Mouse (Mus musculus): ENCODE results near the gene Mns1. TPM values are rescaled to one million over a fixed set of nuclear protein-coding genes. Genes with fewer than 3 reads are reported as not detected.

Mns1 gene
- polyA plus RNA-seq, 2 experiments, result 70.9 to 99.8 TPM

DNA sequence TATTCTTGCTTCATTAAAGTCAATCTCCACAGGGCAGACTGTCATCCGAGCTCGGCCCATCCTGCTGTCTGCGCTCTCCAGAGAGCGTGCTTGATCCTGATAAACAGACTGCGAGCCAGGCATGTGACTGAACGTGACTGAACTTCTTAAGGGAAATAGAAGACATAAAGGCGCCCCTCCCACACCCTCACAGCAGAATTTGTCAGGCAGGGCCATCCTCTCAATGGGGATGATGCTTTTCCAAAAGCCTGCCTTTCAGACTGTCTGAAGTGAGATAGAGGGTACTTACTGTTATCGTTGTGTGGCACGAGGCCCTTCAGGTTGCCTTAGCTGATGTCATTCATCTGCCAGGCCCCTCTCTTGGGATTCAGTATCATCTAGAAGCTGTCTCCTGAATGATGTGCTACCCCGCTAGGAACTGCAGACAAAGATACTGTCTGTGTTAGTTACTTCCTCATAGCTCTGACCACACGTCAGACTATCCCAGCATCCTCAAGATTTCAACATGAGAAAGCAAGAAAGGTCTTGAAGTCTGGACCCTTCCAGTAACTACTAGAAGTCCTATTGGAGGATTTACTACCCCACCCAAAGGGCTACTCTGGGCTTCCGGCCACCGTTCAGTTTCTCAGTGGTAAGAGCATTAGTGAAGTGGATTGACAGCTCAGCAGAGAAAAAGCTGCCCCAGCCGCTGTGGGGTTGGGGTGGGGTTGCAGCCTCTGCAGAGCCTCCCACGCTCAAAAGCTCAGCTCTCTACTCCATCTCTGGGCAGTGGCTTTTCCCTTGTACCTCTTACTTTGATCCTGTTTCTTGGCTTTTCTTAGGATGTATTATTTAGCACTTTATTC, 28.2 kb upstream of the Mns1 start:
- WGBS (ENCODE audit: insufficient replicate concordance), result 8% methylated on average over 15 of the region's 15 CpGs
- Histone ChIP-seq H3K4me1 (replicated peaks; ENCODE audit: control insufficient read depth in 2 of 2, insufficient read depth in 2 of 2, low read length in 1 of 2) (peaks cover 42 to 57% of the 10 kb centered on the region in 2 experiments), H3K27me3 (ENCODE audit: control insufficient read depth, insufficient read depth, low read length) (no peaks in the 10 kb centered on the region), H3K9ac (replicated peaks) (peak overlapping the region; percentile 69), H3K27ac (peak overlapping the region; percentile 99), H3K4me2 (ENCODE audit: low read depth) (peak overlapping the region; percentile 72), H3K36me3 (replicated peaks; ENCODE audit: control insufficient read depth, insufficient read depth, low read depth) (no peaks in the 10 kb centered on the region), H3K9me3 (ENCODE audit: control insufficient read depth, low read length) (no peaks in the 10 kb centered on the region), H3K4me3 (ENCODE audit: insufficient read depth in 1 of 2, low read depth in 2 of 2, low read length in 2 of 2) (peak overlapping the region; percentile 41 to 52)
- peak; percentile 94 to 96 (median 94) for DNase-seq (ENCODE audit: low read depth in 3 of 3, low spot score in 3 of 3)
- peak; percentile 96 for TF ChIP-seq EP300 (IDR thresholded peaks at IDR 0.05; ENCODE audit: low read depth)
- TF ChIP-seq CTCF (IDR thresholded peaks at IDR 0.05; ENCODE audit: low read depth), result no peak
- peak; percentile 92 for ATAC-seq (ENCODE audit: insufficient read depth)

DNA sequence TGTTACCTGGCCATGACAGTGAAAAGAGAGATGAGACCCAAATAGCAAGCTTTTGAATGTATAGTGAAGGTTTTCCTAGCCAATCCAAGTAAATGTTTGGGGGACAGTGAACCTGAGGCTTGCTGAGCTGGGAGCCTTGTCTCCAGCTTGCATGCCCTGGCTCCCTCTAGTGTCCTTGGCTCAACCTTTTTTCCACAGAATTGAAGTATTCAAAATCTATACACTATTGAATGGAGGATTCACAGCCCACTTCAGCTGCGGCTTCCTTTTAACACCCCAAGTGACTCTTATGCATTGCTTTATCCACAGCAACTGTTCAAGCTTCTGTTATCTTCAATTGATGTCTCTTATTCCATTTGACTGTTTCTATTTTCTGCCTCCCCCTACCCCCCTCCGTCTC, 26.1 kb upstream of the Mns1 start:
- DNase-seq (ENCODE audit: low read depth in 3 of 3, low spot score in 3 of 3), result no peak
- Histone ChIP-seq H3K36me3 (replicated peaks; ENCODE audit: control insufficient read depth, insufficient read depth, low read depth) (no peaks in the 10 kb centered on the region), H3K4me1 (replicated peaks; ENCODE audit: control insufficient read depth in 2 of 2, insufficient read depth in 2 of 2, low read length in 1 of 2) (peaks cover 24 to 37% of the 10 kb centered on the region in 2 experiments), H3K27ac (peak overlapping the region; percentile 7), H3K9me3 (ENCODE audit: control insufficient read depth, low read length) (no peaks in the 10 kb centered on the region), H3K4me2 (ENCODE audit: low read depth) (no peak overlapping the region), H3K9ac (replicated peaks) (no peak overlapping the region), H3K4me3 (ENCODE audit: insufficient read depth in 1 of 2, low read depth in 2 of 2, low read length in 2 of 2) (no peak overlapping the region), H3K27me3 (ENCODE audit: control insufficient read depth, insufficient read depth, low read length) (no peaks in the 10 kb centered on the region)
- WGBS (ENCODE audit: insufficient replicate concordance), result 82% methylated on average over 2 of the region's 2 CpGs
- ATAC-seq (ENCODE audit: insufficient read depth), result no peak
- TF ChIP-seq EP300 (IDR thresholded peaks at IDR 0.05; ENCODE audit: low read depth) (no peak), CTCF (IDR thresholded peaks at IDR 0.05; ENCODE audit: low read depth) (peak; percentile 72)

DNA sequence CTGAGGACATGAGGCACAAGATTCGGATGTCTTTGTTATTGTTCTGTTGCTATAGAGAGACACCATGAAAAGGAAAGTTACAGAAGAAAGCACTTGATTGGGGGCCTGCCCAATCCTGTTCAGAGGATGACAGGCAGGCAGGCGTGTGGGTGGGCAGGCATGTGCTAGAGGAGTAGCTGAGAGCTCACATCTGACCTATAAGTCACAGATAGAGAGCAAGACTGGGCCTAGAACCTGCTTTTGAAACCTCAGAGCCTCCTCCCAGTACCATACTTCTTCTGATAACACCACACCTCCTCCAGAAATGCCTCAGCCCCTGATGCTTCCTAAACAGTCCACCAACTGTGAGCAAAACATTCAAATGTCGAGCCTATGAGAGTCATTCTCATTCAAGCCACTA, 19.4 kb upstream of the Mns1 start:
- WGBS (ENCODE audit: insufficient replicate concordance), result 52% methylated on average over 3 of the region's 3 CpGs
- peaks cover 21 to 29% of the 10 kb centered on the region in 2 experiments for H3K4me1 ChIP-seq (replicated peaks; ENCODE audit: control insufficient read depth in 2 of 2, insufficient read depth in 2 of 2, low read length in 1 of 2)
- ATAC-seq (ENCODE audit: insufficient read depth), result peak; percentile 63; the same call in 1 of the 2 replicates

DNA sequence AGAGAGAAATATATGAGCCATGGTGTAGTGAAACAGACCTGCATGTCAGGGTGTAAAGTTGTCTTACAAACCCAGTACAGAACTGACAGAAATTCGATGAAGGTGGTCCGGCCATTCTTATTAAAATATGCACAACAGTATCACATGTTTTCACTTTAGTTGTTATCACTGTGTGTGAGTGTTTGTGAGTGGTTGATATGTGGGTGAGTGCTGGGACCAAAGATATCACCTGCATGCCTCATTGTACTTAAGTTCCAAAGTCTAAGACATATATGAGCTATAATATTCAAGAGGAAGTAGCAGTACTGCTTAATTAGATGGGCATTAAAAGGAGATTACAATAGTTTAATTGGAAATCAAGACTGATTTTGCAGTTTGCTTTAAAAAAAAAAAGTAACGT, 17.3 kb upstream of the Mns1 start:
- no peak for DNase-seq (ENCODE audit: low read depth in 3 of 3, low spot score in 3 of 3)
- TF ChIP-seq EP300 (IDR thresholded peaks at IDR 0.05; ENCODE audit: low read depth) (peak; percentile 60), CTCF (IDR thresholded peaks at IDR 0.05; ENCODE audit: low read depth) (no peak)
- no peaks in the 10 kb centered on the region for H3K36me3 ChIP-seq (replicated peaks; ENCODE audit: control insufficient read depth, insufficient read depth, low read depth)
- H3K9ac ChIP-seq (replicated peaks), result no peak overlapping the region
- H3K4me2 ChIP-seq (ENCODE audit: low read depth), result peak overlapping the region; percentile 11; the same call in 1 of the 2 replicates
- H3K4me1 ChIP-seq (replicated peaks; ENCODE audit: control insufficient read depth in 2 of 2, insufficient read depth in 2 of 2, low read length in 1 of 2), result peaks cover 21 to 29% of the 10 kb centered on the region in 2 experiments
- no peaks in the 10 kb centered on the region; the same call in 1 of the 2 replicates for H3K9me3 ChIP-seq (ENCODE audit: control insufficient read depth, low read length)
- no peaks in the 10 kb centered on the region for H3K27me3 ChIP-seq (ENCODE audit: control insufficient read depth, insufficient read depth, low read length)
- 30% methylated on average over 3 of the region's 3 CpGs for WGBS (ENCODE audit: insufficient replicate concordance)
- peak; percentile 67; the same call in 1 of the 2 replicates for ATAC-seq (ENCODE audit: insufficient read depth)
- no peak overlapping the region for H3K4me3 ChIP-seq (ENCODE audit: insufficient read depth in 1 of 2, low read depth in 2 of 2, low read length in 2 of 2)
- H3K27ac ChIP-seq, result no peak overlapping the region

More for the DNA sequence above, 19.4 kb upstream of the Mns1 start:
- H3K27me3 ChIP-seq (ENCODE audit: control insufficient read depth, insufficient read depth, low read length), result no peaks in the 10 kb centered on the region
- TF ChIP-seq EP300 (IDR thresholded peaks at IDR 0.05; ENCODE audit: low read depth) (no peak), CTCF (IDR thresholded peaks at IDR 0.05; ENCODE audit: low read depth) (no peak)
- H3K4me3 ChIP-seq (ENCODE audit: insufficient read depth in 1 of 2, low read depth in 2 of 2, low read length in 2 of 2), result no peak overlapping the region
- H3K27ac ChIP-seq, result no peak overlapping the region; the same call in 1 of the 2 replicates
- H3K9me3 ChIP-seq (ENCODE audit: control insufficient read depth, low read length), result no peaks in the 10 kb centered on the region; the same call in 1 of the 2 replicates
- H3K9ac ChIP-seq (replicated peaks), result no peak overlapping the region
- no peak overlapping the region for H3K4me2 ChIP-seq (ENCODE audit: low read depth)
- no peaks in the 10 kb centered on the region for H3K36me3 ChIP-seq (replicated peaks; ENCODE audit: control insufficient read depth, insufficient read depth, low read depth)
- DNase-seq (ENCODE audit: low read depth in 3 of 3, low spot score in 3 of 3), result no peak

DNA sequence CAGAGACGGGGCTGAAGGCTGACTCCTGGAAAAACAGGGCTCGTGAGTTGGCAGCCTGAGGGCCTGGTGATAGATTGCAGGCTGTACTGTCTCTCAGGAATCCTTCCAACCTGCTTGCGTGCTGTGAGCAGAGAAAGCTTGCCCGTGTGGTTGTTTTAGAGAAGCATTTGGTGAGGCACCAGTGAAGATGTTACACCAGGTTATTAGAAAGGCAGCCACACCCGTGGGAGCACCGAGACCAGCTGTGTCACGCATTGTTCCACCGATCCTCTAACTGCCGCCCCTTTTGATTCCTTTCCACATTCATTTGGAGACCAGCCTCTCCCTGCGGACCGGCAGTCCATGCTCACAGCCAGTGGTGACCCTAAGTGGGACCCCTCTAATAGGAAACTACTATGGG, 15.5 kb upstream of the Mns1 start:
- Histone ChIP-seq H3K27me3 (ENCODE audit: control insufficient read depth, insufficient read depth, low read length) (no peaks in the 10 kb centered on the region), H3K4me1 (replicated peaks; ENCODE audit: control insufficient read depth in 2 of 2, insufficient read depth in 2 of 2, low read length in 1 of 2) (peaks cover 21 to 32% of the 10 kb centered on the region in 2 experiments), H3K27ac (no peak overlapping the region), H3K36me3 (replicated peaks; ENCODE audit: control insufficient read depth, insufficient read depth, low read depth) (no peaks in the 10 kb centered on the region), H3K4me2 (ENCODE audit: low read depth) (no peak overlapping the region), H3K9ac (replicated peaks) (no peak overlapping the region), H3K4me3 (ENCODE audit: insufficient read depth in 1 of 2, low read depth in 2 of 2, low read length in 2 of 2) (no peak overlapping the region), H3K9me3 (ENCODE audit: control insufficient read depth, low read length) (no peaks in the 10 kb centered on the region; the same call in 1 of the 2 replicates)
- ATAC-seq (ENCODE audit: insufficient read depth) (no peak), DNase-seq (ENCODE audit: low read depth in 3 of 3, low spot score in 3 of 3) (no peak)
- 75% methylated on average over 11 of the region's 11 CpGs for WGBS (ENCODE audit: insufficient replicate concordance)
- no peak for TF ChIP-seq CTCF (IDR thresholded peaks at IDR 0.05; ENCODE audit: low read depth)
- TF ChIP-seq EP300 (IDR thresholded peaks at IDR 0.05; ENCODE audit: low read depth), result no peak
